13 mouse cellular contexts compared by ENCODE assay signal in the genomic region with DNA sequence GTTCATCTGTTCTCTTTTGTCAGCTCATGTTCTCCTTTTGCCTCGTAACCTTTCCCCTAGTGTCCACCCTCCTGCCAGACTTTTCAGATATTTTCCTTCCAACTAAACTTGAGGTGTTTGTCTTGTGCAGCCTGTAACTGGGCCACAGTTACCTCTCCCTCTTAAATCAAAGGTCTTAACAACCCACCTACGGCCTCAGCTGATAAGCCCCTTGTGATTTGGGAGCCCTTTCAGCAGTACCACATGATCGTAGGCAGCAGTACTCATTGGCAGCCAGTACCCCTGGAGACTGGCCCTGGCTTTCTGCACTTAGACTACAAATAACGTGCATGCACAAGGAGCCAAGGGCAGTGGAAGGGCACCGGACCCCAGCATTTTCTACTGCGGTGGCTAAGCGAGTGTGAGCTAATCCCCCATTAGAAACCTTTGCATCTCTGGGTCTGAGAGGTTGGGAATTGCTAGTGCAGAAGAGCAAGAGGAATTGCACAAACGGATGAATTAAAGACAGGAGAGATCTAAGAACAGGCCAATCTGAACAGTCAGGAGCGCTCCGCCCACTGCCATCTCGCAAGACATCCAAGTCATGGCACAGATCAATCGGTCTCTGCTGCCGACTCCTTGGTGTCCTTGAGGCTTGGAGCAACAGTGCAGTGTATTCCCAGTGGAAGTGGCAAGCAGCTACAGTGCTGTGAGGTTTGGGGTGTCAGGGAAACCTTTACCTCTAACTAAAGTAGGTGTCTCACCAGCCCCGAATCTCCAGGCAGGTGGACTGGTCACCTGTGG. TPM values are rescaled to one million over a fixed set of nuclear protein-coding genes. Genes with fewer than 3 reads are reported as not detected.
DNase-seq lines count a peak whose midpoint lies in the region; ATAC-seq and TF ChIP-seq lines count a peak whose summit lies in the region.
"Had no signal": no experiment of that assay in that cellular context is flagged by ENCODE, and none has a peak within 500 bp of the region (broad histone marks: within the 10 kb centered on the region; RNA-seq: fewer than 3 reads in every experiment).

No protein-coding gene starts in this region.

- H3K27ac ChIP-seq in intestine, postnatal 0 days (ENCODE audit: low read depth, low read length): peak overlapping the region; percentile 21; the same call in 1 of the 2 replicates
- no peak overlapping the region for H3K27ac ChIP-seq in intestine, embryonic 15.5 days
- H3K27ac ChIP-seq in cortical plate, adult 2 months (ENCODE audit: insufficient read depth, low read length): peak overlapping the region; percentile 52; the same call in 1 of the 2 replicates
- H3K27ac ChIP-seq: liver, embryonic 15.5 days; neural tube, embryonic 15.5 days had no signal

- peaks cover 16% of the 10 kb centered on the region for H3K36me3 ChIP-seq in intestine, postnatal 0 days (ENCODE audit: control insufficient read depth, insufficient read depth)
- peaks cover 13% of the 10 kb centered on the region for H3K36me3 ChIP-seq in intestine, embryonic 15.5 days

- peak; percentile 58 for DNase-seq in adipocyte (ENCODE audit: low spot score)
- DNase-seq in heart, postnatal 14 days: peak; percentile 33 to 62
- DNase-seq in thymus, postnatal 10 days (ENCODE audit: low spot score in 2 of 2): no peak
- DNase-seq in retina, embryonic 14.5 days (ENCODE audit: low spot score): no peak
- DNase-seq: cerebellum, adult 8-10 months; spleen, adult 18-20 months; thymus, postnatal 36 days had no signal

- intact Hi-C loops in heart, postnatal 14 days (cut with DNase I): no loop called here

- H3K4me1 ChIP-seq in intestine, postnatal 0 days (replicated peaks; ENCODE audit: control insufficient read depth, insufficient read depth, low read length): no peaks in the 10 kb centered on the region
- 0 out of 2 replicates have a peak, but pooled peaks cover 10% of the 10 kb centered on the region for H3K4me1 ChIP-seq in intestine, embryonic 15.5 days (replicated peaks)
- H3K4me1 ChIP-seq in cortical plate, adult 2 months (ENCODE audit: control insufficient read depth, insufficient read depth, low read length): no peaks in the 10 kb centered on the region

- no peak for ATAC-seq in intestine, postnatal 0 days
- ATAC-seq in intestine, embryonic 15.5 days: no peak

- no peaks in the 10 kb centered on the region for H3K9me3 ChIP-seq in intestine, postnatal 0 days (ENCODE audit: control insufficient read depth)
- H3K9me3 ChIP-seq in intestine, embryonic 15.5 days: no peaks in the 10 kb centered on the region
- H3K9me3 ChIP-seq: liver, embryonic 15.5 days; neural tube, embryonic 15.5 days had no signal

- no peak overlapping the region for H3K4me2 ChIP-seq in intestine, postnatal 0 days (replicated peaks; ENCODE audit: low read depth)
- H3K4me2 ChIP-seq in intestine, embryonic 15.5 days (replicated peaks): no peak overlapping the region
- H3K4me2 ChIP-seq: liver, embryonic 15.5 days; neural tube, embryonic 15.5 days had no signal

- H3K4me3 ChIP-seq in intestine, postnatal 0 days (ENCODE audit: low read depth, low read length): no peak overlapping the region
- H3K4me3 ChIP-seq in intestine, embryonic 15.5 days (replicated peaks): no peak overlapping the region
- H3K4me3 ChIP-seq in cortical plate, adult 2 months (ENCODE audit: insufficient read depth, low read length): no peak overlapping the region
- H3K4me3 ChIP-seq: liver, embryonic 15.5 days; neural tube, embryonic 15.5 days had no signal

- 67% methylated on average over 14 of the region's 14 CpGs for WGBS in intestine, postnatal 0 days
- WGBS in intestine, embryonic 15.5 days: 77% methylated on average over 14 of the region's 14 CpGs

- TF ChIP-seq POLR2A in cortical plate, adult 2 months (IDR thresholded peaks at IDR 0.05; ENCODE audit: extremely low read depth, insufficient read depth, low read length): peak; percentile 28; the same call in 1 of the 2 replicates

- no peaks in the 10 kb centered on the region for H3K27me3 ChIP-seq in intestine, postnatal 0 days (replicated peaks; ENCODE audit: control insufficient read depth, insufficient read depth, low read length)
- H3K27me3 ChIP-seq in intestine, embryonic 15.5 days (replicated peaks): no peaks in the 10 kb centered on the region
- H3K27me3 ChIP-seq: liver, embryonic 15.5 days; neural tube, embryonic 15.5 days had no signal

- no peak overlapping the region for H3K9ac ChIP-seq in intestine, postnatal 0 days (ENCODE audit: low read depth, low read length)
- H3K9ac ChIP-seq in intestine, embryonic 15.5 days: no peak overlapping the region
- H3K9ac ChIP-seq: liver, embryonic 15.5 days; neural tube, embryonic 15.5 days had no signal

- TF ChIP-seq CTCF in intestine, postnatal 0 days (IDR thresholded peaks at IDR 0.05; ENCODE audit: low read depth): no peak
- no peak for TF ChIP-seq CTCF in cortical plate, adult 2 months (IDR thresholded peaks at IDR 0.05; ENCODE audit: extremely low read depth, insufficient read depth, low read length)

RNA-seq across cellular contexts. Expression of a gene that starts 3.0 kb away (rescaled TPM):
- 96.4 and 106 TPM in 2 replicates for polyA plus RNA-seq in intestine, postnatal 0 days (2015; fragmentation: Nextera tagmentation; extraction: Ambion mirVana)
- polyA plus RNA-seq in intestine, embryonic 15.5 days (2015; fragmentation: Nextera tagmentation; extraction: Ambion mirVana): 122 and 137 TPM in 2 replicates
- polyA plus RNA-seq in cortical plate, adult 2 months (2012; rRNA removed): 55.4 and 55.9 TPM in 2 replicates
- total RNA-seq in heart, postnatal 14 days (2021): 100 to 1,000 TPM; 428 to 461 TPM

RNA-seq across cellular contexts. Expression of a gene that starts 13.5 kb away (rescaled TPM):
- polyA plus RNA-seq in intestine, postnatal 0 days (2015; fragmentation: Nextera tagmentation; extraction: Ambion mirVana): 0.73 and 0.80 TPM in 2 replicates
- polyA plus RNA-seq in intestine, embryonic 15.5 days (2015; fragmentation: Nextera tagmentation; extraction: Ambion mirVana): 1.4 and 2.1 TPM in 2 replicates
- polyA plus RNA-seq in cortical plate, adult 2 months (2012; rRNA removed): 19.0 and 20.7 TPM in 2 replicates
- total RNA-seq in heart, postnatal 14 days (2021): 1 to 10 TPM; 2.0 to 2.3 TPM
- total RNA-seq: hematopoietic stem cell, adult 5-6 weeks had no signal

RNA-seq across cellular contexts. Expression of a gene that starts 15.0 kb away (rescaled TPM):
- polyA plus RNA-seq in intestine, postnatal 0 days (2015; fragmentation: Nextera tagmentation; extraction: Ambion mirVana): 111 and 114 TPM in 2 replicates
- polyA plus RNA-seq in intestine, embryonic 15.5 days (2015; fragmentation: Nextera tagmentation; extraction: Ambion mirVana): 250 and 257 TPM in 2 replicates
- polyA plus RNA-seq in cortical plate, adult 2 months (2012; rRNA removed): 264 and 280 TPM in 2 replicates
- total RNA-seq in heart, postnatal 14 days (2021): 10 to 100 TPM; 69.6 to 73.5 TPM

RNA-seq across cellular contexts. Expression of a gene that starts 40.7 kb away (rescaled TPM):
- polyA plus RNA-seq in intestine, postnatal 0 days (2015; fragmentation: Nextera tagmentation; extraction: Ambion mirVana): 5.0 and 5.2 TPM in 2 replicates
- 23.0 and 29.3 TPM in 2 replicates for polyA plus RNA-seq in intestine, embryonic 15.5 days (2015; fragmentation: Nextera tagmentation; extraction: Ambion mirVana)
- 77.3 and 79.2 TPM in 2 replicates for polyA plus RNA-seq in cortical plate, adult 2 months (2012; rRNA removed)
- total RNA-seq in heart, postnatal 14 days (2021): 10 to 100 TPM; 13.6 to 16.2 TPM

RNA-seq across cellular contexts. Expression of a gene that starts 40.8 kb away (rescaled TPM):
- polyA plus RNA-seq in intestine, postnatal 0 days (2015; fragmentation: Nextera tagmentation; extraction: Ambion mirVana): 64.5 and 69.4 TPM in 2 replicates
- 79.9 and 80.6 TPM in 2 replicates for polyA plus RNA-seq in intestine, embryonic 15.5 days (2015; fragmentation: Nextera tagmentation; extraction: Ambion mirVana)
- polyA plus RNA-seq in cortical plate, adult 2 months (2012; rRNA removed): 97.1 and 99.3 TPM in 2 replicates
- 10 to 100 TPM; 43.2 to 43.4 TPM for total RNA-seq in heart, postnatal 14 days (2021)

Comparison
In these comparisons a context has a peak if more than half of its experiments do, and no peak if none do; other contexts are left out.
1. DNase-seq: peak in adipocyte (single experiment) and heart, postnatal 14 days (2 of 2); none in thymus, postnatal 10 days (0 of 2) and retina, embryonic 14.5 days (single experiment).